Mouse (Mus musculus) activated CD4-positive, CD25-positive, alpha-beta regulatory T cell (primary cell): ENCODE data around the gene Rbl1. TPM values are rescaled to one million over a fixed set of nuclear protein-coding genes. Genes with fewer than 3 reads are reported as not detected.

Experiments
- polyA plus RNA-seq, 2 experiments: library from polyadenylated mRNA; unstranded; fragments of 100-300 nt; shearing (Covaris generic); gene quantifications; one replicate each; pipeline ENCODE4 v1.2.1; 2017

Rbl1 gene
- 10 to 100 TPM; 37.5 to 40.8 TPM for polyA plus RNA-seq

DNA sequence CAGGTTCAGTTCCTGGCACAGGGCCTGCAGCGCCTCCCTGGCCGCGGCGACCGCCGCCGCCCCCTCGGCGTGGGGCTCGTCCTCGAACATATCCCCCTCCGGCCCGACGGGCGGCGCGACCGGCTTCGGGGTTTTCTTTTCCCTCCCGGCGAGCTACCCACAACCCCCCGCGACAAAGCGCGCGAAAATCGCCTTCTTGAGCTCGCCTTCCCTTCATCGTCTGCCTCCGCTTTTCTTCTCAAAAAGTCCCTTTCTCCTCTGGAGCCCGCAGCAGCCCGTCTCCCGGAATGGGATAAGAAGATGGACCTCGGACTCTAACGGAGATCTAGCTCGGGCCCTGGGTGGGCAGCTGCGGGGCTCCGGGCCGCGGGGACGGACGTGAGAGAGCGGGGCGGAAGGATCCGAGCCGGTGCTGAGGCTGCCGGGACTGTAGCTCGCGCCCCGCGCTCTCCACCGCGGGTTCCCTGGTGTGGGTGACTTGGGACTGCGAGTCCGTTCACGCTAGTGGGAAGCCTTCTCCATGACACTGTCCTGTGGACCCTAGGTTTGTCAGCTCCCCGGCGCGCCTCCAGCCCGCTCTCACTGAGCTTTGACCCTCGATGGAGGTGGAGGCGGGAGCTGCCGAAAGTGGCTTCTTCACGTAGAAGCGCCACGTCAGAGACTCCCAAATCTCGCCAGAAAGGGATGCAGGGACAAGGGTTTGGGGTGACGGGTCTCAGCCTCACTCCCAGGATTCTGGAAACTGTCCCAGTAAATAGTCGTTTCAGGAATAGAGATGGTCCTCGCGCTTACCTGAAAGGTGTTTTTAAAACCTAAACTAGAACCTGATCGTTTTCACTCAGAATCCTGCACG is at the start of gene Rbl1:
TSS of gene Rbl1 (minus strand) at position 169 of the 853 bp plus-strand sequence.

DNA sequence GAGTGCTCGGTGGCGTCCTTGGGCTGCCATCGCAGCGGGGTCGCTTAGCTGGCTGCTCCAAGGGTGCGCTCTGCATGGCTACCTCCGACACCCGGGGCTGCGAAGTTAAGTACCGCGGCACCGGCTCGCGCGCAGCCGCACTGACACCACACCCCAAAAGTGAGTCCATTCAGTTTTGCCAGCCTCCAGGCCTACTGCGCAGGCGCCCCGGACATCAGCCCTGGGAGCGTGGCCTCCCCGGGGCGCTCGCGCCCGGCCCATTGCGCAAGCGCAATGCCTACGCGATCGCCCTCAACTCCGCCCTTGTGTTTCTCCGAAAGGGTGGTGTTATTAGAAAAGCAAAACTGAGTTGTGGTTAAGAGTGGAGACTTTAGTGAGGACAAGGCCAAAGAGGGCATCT is 69.3 kb downstream of the Rbl1 start, which contains the start of gene Samhd1:
TSS of gene Samhd1 (minus strand) at position 252 of the 400 bp plus-strand sequence.

Other genes with a start within 250 kb of the Rbl1 start
- 100 to 1,000 TPM; 119 to 213 TPM for gene Ndrg3, start 212.5 kb downstream of the Rbl1 start, polyA plus RNA-seq
- 10 to 100 TPM; 12.3 to 17.1 TPM for gene Dsn1, start 197.4 kb downstream of the Rbl1 start, polyA plus RNA-seq
- gene Soga1, start 125.3 kb downstream of the Rbl1 start, polyA plus RNA-seq = under 1 TPM; 0.30 to 0.33 TPM
- not detected for gene Tldc2, start 117.5 kb downstream of the Rbl1 start, polyA plus RNA-seq
- 1,000 to 10,000 TPM in 1 of 2 experiments, 100 to 1,000 TPM in 1; 694 to 1,141 TPM for gene Samhd1, start 69.3 kb downstream of the Rbl1 start, polyA plus RNA-seq
- gene Rpn2, start 74.5 kb upstream of the Rbl1 start, polyA plus RNA-seq = 100 to 1,000 TPM; 183 to 211 TPM
- under 1 TPM; 0.38 to 0.95 TPM for gene Mroh8, start 75.0 kb upstream of the Rbl1 start, polyA plus RNA-seq
- not detected for gene Ghrh, start 143.0 kb upstream of the Rbl1 start, polyA plus RNA-seq
- 10 to 100 TPM; 39.1 to 63.5 TPM for gene Manbal, start 163.1 kb upstream of the Rbl1 start, polyA plus RNA-seq
- 1 to 10 TPM; 1.8 to 9.7 TPM for gene Src, start 213.9 kb upstream of the Rbl1 start, polyA plus RNA-seq